Mouse (Mus musculus): ENCODE data around the gene Epor. TPM values are rescaled to one million over a fixed set of nuclear protein-coding genes. Genes with fewer than 3 reads are reported as not detected.
A peak's percentile ranks its signal among the peaks of the same experiment; 100 is the strongest.

Epor gene
- total RNA-seq, 2 experiments from 2014 or later, result 70.3 to 91.0 TPM

DNA sequence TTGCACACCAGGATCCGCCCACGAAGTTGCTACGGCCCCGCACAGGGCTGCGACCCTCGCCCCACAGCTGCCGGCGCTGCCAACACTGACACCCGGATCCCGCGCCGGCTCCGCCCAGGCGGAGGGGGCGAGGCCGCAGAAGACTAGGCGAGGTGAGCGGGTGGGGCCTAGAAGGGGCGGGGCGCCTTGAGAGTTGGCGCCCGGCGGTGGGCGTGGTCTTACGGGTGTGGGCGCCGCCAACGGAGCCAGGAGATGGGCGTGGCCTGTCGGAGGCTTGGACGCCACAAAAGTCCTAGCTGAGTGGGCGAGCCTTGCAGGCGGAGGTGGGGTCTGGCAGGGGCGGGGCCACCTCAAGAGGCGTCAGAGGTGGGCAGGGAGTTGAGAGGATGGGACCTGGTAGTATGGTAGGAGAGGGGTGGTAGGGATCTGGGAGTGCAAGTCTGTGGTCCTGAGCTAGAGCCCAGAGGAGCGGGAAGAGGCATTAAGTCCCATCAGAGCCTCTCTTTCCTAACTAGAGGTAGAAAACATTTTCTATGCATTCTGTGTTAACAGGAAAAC is 45.2 kb downstream of the Epor start, which contains the start of gene Rab3d:
Gene Rab3d (minus strand): TSS at position 158 of the 558 bp plus-strand sequence.
- ATAC-seq (replicated peaks; ENCODE audit: low FRiP score, poor library complexity, severe bottlenecking), result peak; percentile 91

- no peak for ATAC-seq (replicated peaks; ENCODE audit: low FRiP score, poor library complexity, severe bottlenecking)
Measured at GRCm38 (mm10) chr9:21917493-21918034, 45.7 kb downstream of the Epor start.

- no peak for ATAC-seq (replicated peaks; ENCODE audit: low FRiP score, poor library complexity, severe bottlenecking)
Measured at GRCm38 (mm10) chr9:21916851-21917492, 46.3 kb downstream of the Epor start.

- ATAC-seq (replicated peaks; ENCODE audit: low FRiP score, poor library complexity, severe bottlenecking), result no peak
Measured at GRCm38 (mm10) chr9:21909474-21910223, 53.7 kb downstream of the Epor start.

Other genes starting within 250 kb of the Epor start
- gene Ldlr, start 240.0 kb downstream of the Epor start, total RNA-seq (2015; ENCODE audit: low replicate concordance), result 2.5 and 6.9 TPM in 2 replicates
- 3.7 and 5.4 TPM in 2 replicates for gene Ldlr, start 240.0 kb downstream of the Epor start, total RNA-seq (2017; ENCODE audit: low replicate concordance)
- gene Spc24, start 203.2 kb downstream of the Epor start, total RNA-seq (2015; ENCODE audit: low replicate concordance), result 28.0 and 63.8 TPM in 2 replicates
- gene Spc24, start 203.2 kb downstream of the Epor start, total RNA-seq (2017; ENCODE audit: low replicate concordance), result 23.6 and 31.9 TPM in 2 replicates
- 1.2 TPM in 1 of 2 replicates, not detected in the other for gene Kank2, start 164.8 kb downstream of the Epor start, total RNA-seq (2015; ENCODE audit: low replicate concordance)
- gene Kank2, start 164.8 kb downstream of the Epor start, total RNA-seq (2017; ENCODE audit: low replicate concordance), result 0.09 TPM in 1 of 2 replicates, not detected in the other
- gene Angptl8, start 128.0 kb downstream of the Epor start, total RNA-seq (2015; ENCODE audit: low replicate concordance), result 1.3 TPM in 1 of 2 replicates, not detected in the other
- gene Angptl8, start 128.0 kb downstream of the Epor start, total RNA-seq (2017; ENCODE audit: low replicate concordance), result not detected in 2 replicates
- not detected in 2 replicates for gene Dock6, start 110.9 kb downstream of the Epor start, total RNA-seq (2015; ENCODE audit: low replicate concordance)
- gene Dock6, start 110.9 kb downstream of the Epor start, total RNA-seq (2017; ENCODE audit: low replicate concordance), result not detected in 2 replicates
- gene Rab3d, start 45.3 kb downstream of the Epor start, total RNA-seq (2015; ENCODE audit: low replicate concordance), result 17.1 and 21.5 TPM in 2 replicates
- gene Rab3d, start 45.3 kb downstream of the Epor start, total RNA-seq (2017; ENCODE audit: low replicate concordance), result 11.2 and 13.4 TPM in 2 replicates
- gene Ccdc159, start 36.0 kb downstream of the Epor start, total RNA-seq (2015; ENCODE audit: low replicate concordance), result not detected in 2 replicates
- not detected in 2 replicates for gene Ccdc159, start 36.0 kb downstream of the Epor start, total RNA-seq (2017; ENCODE audit: low replicate concordance)
- gene Tmem205, start 36.0 kb downstream of the Epor start, total RNA-seq (2015; ENCODE audit: low replicate concordance), result 9.8 and 15.7 TPM in 2 replicates
- 1.5 TPM in 2 replicates for gene Tmem205, start 36.0 kb downstream of the Epor start, total RNA-seq (2017; ENCODE audit: low replicate concordance)
- gene Plppr2, start 26.5 kb downstream of the Epor start, total RNA-seq (2015; ENCODE audit: low replicate concordance), result 0.42 TPM in 1 of 2 replicates, not detected in the other
- not detected in 2 replicates for gene Plppr2, start 26.5 kb downstream of the Epor start, total RNA-seq (2017; ENCODE audit: low replicate concordance)
- 0.58 and 1.5 TPM in 2 replicates for gene Swsap1, start 7.8 kb downstream of the Epor start, total RNA-seq (2015; ENCODE audit: low replicate concordance)
- 3.8 and 6.6 TPM in 2 replicates for gene Swsap1, start 7.8 kb downstream of the Epor start, total RNA-seq (2017; ENCODE audit: low replicate concordance)
- gene Rgl3, start 25.9 kb upstream of the Epor start, total RNA-seq (2015; ENCODE audit: low replicate concordance), result not detected in 2 replicates
- gene Rgl3, start 25.9 kb upstream of the Epor start, total RNA-seq (2017; ENCODE audit: low replicate concordance), result not detected in 2 replicates
- 4.2 TPM in 1 of 2 replicates, not detected in the other for gene Ccdc151, start 39.1 kb upstream of the Epor start, total RNA-seq (2015; ENCODE audit: low replicate concordance)
- gene Ccdc151, start 39.1 kb upstream of the Epor start, total RNA-seq (2017; ENCODE audit: low replicate concordance), result 0.84 and 0.85 TPM in 2 replicates
- 13.1 and 13.4 TPM in 2 replicates for gene Prkcsh, start 39.3 kb upstream of the Epor start, total RNA-seq (2015; ENCODE audit: low replicate concordance)
- gene Prkcsh, start 39.3 kb upstream of the Epor start, total RNA-seq (2017; ENCODE audit: low replicate concordance), result 20.2 and 25.0 TPM in 2 replicates
- not detected in 2 replicates for gene Elavl3, start 88.5 kb upstream of the Epor start, total RNA-seq (2015; ENCODE audit: low replicate concordance)
- not detected in 2 replicates for gene Elavl3, start 88.5 kb upstream of the Epor start, total RNA-seq (2017; ENCODE audit: low replicate concordance)
- not detected in 2 replicates for gene Gm49318, start 107.8 kb upstream of the Epor start, total RNA-seq (2015; ENCODE audit: low replicate concordance)
- not detected in 2 replicates for gene Gm49318, start 107.8 kb upstream of the Epor start, total RNA-seq (2017; ENCODE audit: low replicate concordance)
- 1.0 and 4.0 TPM in 2 replicates for gene Zfp653, start 107.9 kb upstream of the Epor start, total RNA-seq (2015; ENCODE audit: low replicate concordance)
- 1.6 and 2.8 TPM in 2 replicates for gene Zfp653, start 107.9 kb upstream of the Epor start, total RNA-seq (2017; ENCODE audit: low replicate concordance)
- gene Ecsit, start 121.9 kb upstream of the Epor start, total RNA-seq (2015; ENCODE audit: low replicate concordance), result 1.9 and 3.3 TPM in 2 replicates
- gene Ecsit, start 121.9 kb upstream of the Epor start, total RNA-seq (2017; ENCODE audit: low replicate concordance), result 3.5 and 4.2 TPM in 2 replicates
- not detected in 2 replicates for gene Cnn1, start 135.7 kb upstream of the Epor start, total RNA-seq (2015; ENCODE audit: low replicate concordance)
- gene Cnn1, start 135.7 kb upstream of the Epor start, total RNA-seq (2017; ENCODE audit: low replicate concordance), result not detected in 2 replicates
- gene Elof1, start 153.7 kb upstream of the Epor start, total RNA-seq (2015; ENCODE audit: low replicate concordance), result 28.4 and 30.7 TPM in 2 replicates
- gene Elof1, start 153.7 kb upstream of the Epor start, total RNA-seq (2017; ENCODE audit: low replicate concordance), result 14.1 and 15.8 TPM in 2 replicates
- gene Acp5, start 172.2 kb upstream of the Epor start, total RNA-seq (2015; ENCODE audit: low replicate concordance), result 10.8 and 20.7 TPM in 2 replicates
- 9.8 and 18.1 TPM in 2 replicates for gene Acp5, start 172.2 kb upstream of the Epor start, total RNA-seq (2017; ENCODE audit: low replicate concordance)
- gene Pigyl, start 193.3 kb upstream of the Epor start, total RNA-seq (2015; ENCODE audit: low replicate concordance), result 5.6 and 8.8 TPM in 2 replicates
- gene Pigyl, start 193.3 kb upstream of the Epor start, total RNA-seq (2017; ENCODE audit: low replicate concordance), result 8.2 and 9.3 TPM in 2 replicates
- gene Zfp872, start 224.6 kb upstream of the Epor start, total RNA-seq (2015; ENCODE audit: low replicate concordance), result not detected in 2 replicates
- gene Zfp872, start 224.6 kb upstream of the Epor start, total RNA-seq (2017; ENCODE audit: low replicate concordance), result not detected in 2 replicates

Data from erythroblast, adult 5-6 weeks (primary cell).